Mouse (Mus musculus) lung, embryonic 16.5 days (tissue): ENCODE data around the gene Tor1b. TPM values are rescaled to one million over a fixed set of nuclear protein-coding genes. Genes with fewer than 3 reads are reported as not detected.

Source experiments
- ATAC-seq: fragments of 200-750 bp; cut with Nextera tagmentation; 2 replicates; pipeline ENCODE4 v1.8.0; 2017; ENCODE audit warnings: low read depth, mild to moderate bottlenecking, moderate library complexity
- H3K27ac ChIP-seq: fragments of 300-500 bp; sonication (generic); 2 replicates; pipeline ENCODE4 v1.5.1; 2014; ENCODE audit warnings: mild to moderate bottlenecking, control low read depth, low read length
- H3K27me3 ChIP-seq: fragments of 300-500 bp; sonication (generic); 2 replicates; pipeline ENCODE4 v1.6.1; 2014; ENCODE audit warnings: low read depth, low read length, mixed read lengths; ENCODE audit not compliant: control insufficient read depth, insufficient read depth
- H3K36me3 ChIP-seq: fragments of 300-500 bp; sonication (generic); 2 replicates; pipeline ENCODE4 v1.6.1; 2014; ENCODE audit warnings: low read length; ENCODE audit not compliant: control insufficient read depth, insufficient read depth
- H3K4me1 ChIP-seq: fragments of 300-500 bp; sonication (generic); replicated peaks from 2 replicates; pipeline ENCODE4 v1.6.1; 2014; ENCODE audit warnings: low read length, mixed read lengths; ENCODE audit not compliant: control insufficient read depth, insufficient read depth
- H3K4me2 ChIP-seq: fragments of 300-500 bp; sonication (generic); 2 replicates; pipeline ENCODE4 v1.6.1; 2014; ENCODE audit warnings: low read depth, low read length, control low read depth
- H3K4me3 ChIP-seq: fragments of 300-500 bp; sonication (generic); 2 replicates; pipeline ENCODE4 v1.5.1; 2014; ENCODE audit warnings: mild to moderate bottlenecking, low read length, control low read depth
- H3K9ac ChIP-seq: fragments of 300-500 bp; sonication (generic); 2 replicates; pipeline ENCODE4 v1.6.1; 2014; ENCODE audit warnings: low read length, control low read depth
- H3K9me3 ChIP-seq: fragments of 300-500 bp; sonication (generic); 2 replicates; pipeline ENCODE4 v1.6.1; 2016; ENCODE audit warnings: low read length; ENCODE audit not compliant: control insufficient read depth
- WGBS: fragments of 180-500 bp; shearing (Covaris S2); extraction: QIAGEN DNeasy Blood & Tissue Kit; methylation state at CpG from one replicate; pipeline ENCODE4 v1.1.7; 2014; 5-methylcytosine and 5-hydroxymethylcytosine counted together
- polyA plus RNA-seq: library from polyadenylated mRNA; unstranded; fragments of >200 nt; fragmentation: Nextera tagmentation; extraction: Ambion mirVana; gene quantifications from 2 replicates; pipeline ENCODE4 v1.2.1, GENCODE M21; 2015

Tor1b gene
- polyA plus RNA-seq: 35.0 and 38.4 TPM in 2 replicates

DNA sequence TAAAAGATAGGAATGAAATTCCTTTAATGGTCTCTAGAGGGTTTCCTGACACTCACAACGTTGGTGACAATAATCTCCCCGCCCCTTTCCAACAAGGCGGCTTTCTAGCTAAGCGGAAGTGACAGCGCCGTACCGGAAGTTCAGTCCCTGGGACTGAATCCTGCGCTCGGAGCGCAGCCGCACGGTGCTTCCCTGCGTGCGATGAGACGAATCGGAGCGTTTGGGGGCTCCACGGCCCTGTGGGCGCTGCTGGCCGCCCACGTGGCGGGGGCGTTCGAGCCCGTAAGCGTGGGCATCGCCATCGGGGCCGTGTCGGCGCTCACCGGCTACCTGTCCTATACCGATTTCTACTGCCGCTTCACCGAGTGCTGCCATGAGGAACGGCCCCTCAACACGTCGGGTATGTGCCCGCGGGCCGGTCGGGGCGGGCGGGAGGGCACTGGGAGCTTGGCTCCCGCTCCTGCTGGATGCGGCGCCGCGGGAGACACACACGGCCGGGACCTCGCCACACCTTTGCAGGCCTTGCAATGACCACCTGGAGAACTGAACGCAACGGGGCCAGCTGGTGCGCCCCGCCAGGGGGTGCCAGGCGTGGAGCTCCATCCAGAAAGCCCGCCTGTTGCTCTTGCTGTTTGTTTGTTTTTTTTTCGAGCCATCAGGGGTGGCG, at the start of gene Tor1b:
TSS of gene Tor1b (plus strand) at position 136 of the 667 bp plus-strand sequence.
- H3K4me3 ChIP-seq: peak within 1 kb of the TSS; percentile 87
- H3K9me3 ChIP-seq: no peaks in the 10 kb centered on the region
- WGBS: under 1% methylated on average over 60 of the region's 60 CpGs
- H3K27ac ChIP-seq: peak within 1 kb of the TSS; percentile 89
- peak; percentile 94 for ATAC-seq
- H3K4me1 ChIP-seq: peaks cover 17% of the 10 kb centered on the region
- H3K4me2 ChIP-seq: peak within 1 kb of the TSS; percentile 86
- H3K9ac ChIP-seq: peak within 1 kb of the TSS; percentile 92
- no peaks in the 10 kb centered on the region for H3K27me3 ChIP-seq
- H3K36me3 ChIP-seq: peaks cover 21% of the 10 kb centered on the region

DNA sequence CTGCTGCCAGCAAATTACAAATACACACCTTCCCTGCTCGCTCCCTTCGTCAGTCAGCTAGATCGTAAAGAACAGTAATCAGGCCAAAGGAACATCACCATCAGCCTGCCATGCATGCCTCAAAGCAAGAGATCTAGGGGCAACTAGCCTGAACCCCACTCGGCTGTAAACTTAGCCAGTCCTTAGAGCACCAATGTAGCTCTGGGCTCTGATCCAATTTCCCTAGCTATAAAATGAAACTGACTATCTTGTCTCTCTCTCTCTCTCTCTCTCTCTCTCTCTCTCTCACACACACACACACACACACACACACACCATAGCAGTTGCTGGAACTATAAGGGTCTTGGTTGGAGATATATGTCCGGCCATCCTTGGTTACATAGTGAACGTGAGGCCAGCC, 48.5 kb upstream of the Tor1b start:
- ATAC-seq: no peak
- H3K4me2 ChIP-seq: no peak overlapping the region
- H3K4me3 ChIP-seq: no peak overlapping the region
- H3K27me3 ChIP-seq: peaks cover 2% of the 10 kb centered on the region; the same call in 1 of the 2 replicates
- no peak overlapping the region for H3K27ac ChIP-seq
- WGBS: 56% methylated on average over 6 of the region's 6 CpGs
- H3K9me3 ChIP-seq: no peaks in the 10 kb centered on the region
- no peaks in the 10 kb centered on the region for H3K36me3 ChIP-seq
- H3K4me1 ChIP-seq: peaks cover 18% of the 10 kb centered on the region; the same call in 1 of the 2 replicates
- H3K9ac ChIP-seq: no peak overlapping the region

DNA sequence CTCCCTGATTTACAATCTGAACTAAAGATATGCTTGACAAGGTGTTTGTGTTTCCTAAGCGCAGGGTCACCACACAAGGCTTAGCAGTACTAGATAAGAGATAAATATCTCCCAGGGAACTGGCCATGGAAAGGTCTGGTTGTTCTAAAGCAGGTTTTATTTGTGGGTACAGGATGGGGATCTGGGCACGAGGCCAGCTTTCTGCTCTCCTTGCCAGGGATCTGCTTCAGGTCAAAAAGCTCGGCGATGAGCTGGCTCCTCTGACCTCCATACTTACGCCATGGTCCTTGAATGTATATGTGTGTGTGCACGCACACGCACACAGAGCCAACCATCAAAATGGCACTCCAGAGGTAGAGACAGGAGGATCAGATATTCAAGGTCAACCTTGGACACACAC, 47.8 kb upstream of the Tor1b start:
- Histone ChIP-seq H3K4me1 (peaks cover 16% of the 10 kb centered on the region; the same call in 1 of the 2 replicates), H3K4me2 (no peak overlapping the region), H3K27me3 (peaks cover 2% of the 10 kb centered on the region; the same call in 1 of the 2 replicates), H3K4me3 (no peak overlapping the region), H3K27ac (no peak overlapping the region), H3K36me3 (no peaks in the 10 kb centered on the region), H3K9me3 (no peaks in the 10 kb centered on the region), H3K9ac (no peak overlapping the region)
- WGBS: 49% methylated on average over 7 of the region's 7 CpGs
- no peak for ATAC-seq

DNA sequence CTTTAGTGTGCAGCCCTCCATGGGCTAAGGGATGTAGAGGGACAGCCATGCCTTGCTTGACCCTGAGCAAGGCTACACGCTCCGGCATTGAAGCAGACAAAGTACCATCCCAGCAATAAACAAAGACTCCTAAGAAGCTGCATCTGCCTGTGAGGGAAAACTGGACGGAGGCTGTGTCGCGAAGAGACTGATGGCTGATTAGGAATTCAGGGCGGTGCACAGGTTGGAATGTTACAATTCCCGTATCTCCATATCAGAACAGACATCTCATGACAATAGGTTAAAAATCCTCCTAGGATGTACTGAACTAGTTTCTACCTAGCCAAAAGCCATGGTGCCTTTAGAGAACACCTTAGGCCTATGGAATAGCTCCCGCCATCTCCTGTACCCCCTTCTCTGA, 46.9 kb upstream of the Tor1b start:
- H3K36me3 ChIP-seq: no peaks in the 10 kb centered on the region
- no peak overlapping the region for H3K4me2 ChIP-seq
- no peak for ATAC-seq
- no peak overlapping the region for H3K4me3 ChIP-seq
- H3K27ac ChIP-seq: no peak overlapping the region
- H3K4me1 ChIP-seq: peaks cover 16% of the 10 kb centered on the region; the same call in 1 of the 2 replicates
- H3K9ac ChIP-seq: no peak overlapping the region
- WGBS: 81% methylated on average over 8 of the region's 8 CpGs
- H3K9me3 ChIP-seq: no peaks in the 10 kb centered on the region
- peaks cover 2% of the 10 kb centered on the region; the same call in 1 of the 2 replicates for H3K27me3 ChIP-seq

DNA sequence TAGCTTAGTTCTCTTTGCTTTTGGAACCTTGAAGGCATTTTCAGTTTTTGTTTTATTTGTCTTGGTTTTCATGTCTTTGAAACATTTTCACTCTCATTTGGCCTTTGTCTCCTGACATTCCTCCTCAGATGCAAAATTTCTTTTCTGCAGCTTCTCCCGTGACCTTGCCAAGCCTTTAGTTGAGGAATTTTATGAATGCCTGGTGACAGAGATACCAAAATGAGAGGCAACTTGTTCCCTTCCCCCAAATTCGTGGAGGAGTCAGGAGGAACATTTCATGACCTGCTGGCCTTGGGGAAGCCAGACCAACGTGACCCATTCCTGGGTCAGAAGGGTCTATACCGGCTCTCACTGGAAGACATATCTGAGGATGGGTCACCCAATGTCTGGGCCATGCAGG, 46.1 kb upstream of the Tor1b start:
- Histone ChIP-seq H3K27me3 (peaks cover 2% of the 10 kb centered on the region; the same call in 1 of the 2 replicates), H3K27ac (no peak overlapping the region), H3K9ac (no peak overlapping the region), H3K36me3 (no peaks in the 10 kb centered on the region), H3K4me2 (no peak overlapping the region), H3K4me3 (no peak overlapping the region), H3K4me1 (peaks cover 11% of the 10 kb centered on the region; the same call in 1 of the 2 replicates), H3K9me3 (no peaks in the 10 kb centered on the region)
- 56% methylated on average over 4 of the region's 4 CpGs for WGBS
- no peak for ATAC-seq

DNA sequence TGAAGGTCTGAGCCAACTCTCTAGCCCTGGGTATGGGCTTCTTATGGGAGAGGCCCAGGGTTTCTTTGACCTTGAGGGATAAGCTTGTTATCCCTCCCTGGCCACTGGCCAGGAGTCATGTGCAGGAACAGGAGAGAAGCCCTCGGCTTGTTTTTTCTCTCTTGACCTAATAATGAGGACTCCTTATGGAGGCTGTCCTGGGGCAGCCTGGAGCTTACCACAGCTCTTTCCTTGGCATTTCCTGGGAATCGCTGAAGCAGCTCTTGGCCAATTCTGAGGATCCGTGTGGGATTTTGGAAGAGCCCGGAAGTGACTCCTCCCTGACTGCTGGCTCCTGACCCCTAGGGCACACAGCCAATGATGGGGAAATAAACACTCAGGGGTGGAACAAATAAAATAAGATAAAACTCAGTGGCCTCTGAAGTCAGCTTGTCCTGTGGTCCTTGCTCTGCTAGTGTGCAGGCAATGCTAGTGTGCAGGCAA, 40.4 kb upstream of the Tor1b start:
- Histone ChIP-seq H3K27me3 (no peaks in the 10 kb centered on the region), H3K4me3 (no peak overlapping the region), H3K4me1 (peaks cover 13% of the 10 kb centered on the region), H3K4me2 (no peak overlapping the region), H3K27ac (peak overlapping the region; percentile 84), H3K36me3 (no peaks in the 10 kb centered on the region), H3K9me3 (no peaks in the 10 kb centered on the region), H3K9ac (no peak overlapping the region; the same call in 1 of the 2 replicates)
- 16% methylated on average over 4 of the region's 4 CpGs for WGBS
- peak; percentile 85 for ATAC-seq

DNA sequence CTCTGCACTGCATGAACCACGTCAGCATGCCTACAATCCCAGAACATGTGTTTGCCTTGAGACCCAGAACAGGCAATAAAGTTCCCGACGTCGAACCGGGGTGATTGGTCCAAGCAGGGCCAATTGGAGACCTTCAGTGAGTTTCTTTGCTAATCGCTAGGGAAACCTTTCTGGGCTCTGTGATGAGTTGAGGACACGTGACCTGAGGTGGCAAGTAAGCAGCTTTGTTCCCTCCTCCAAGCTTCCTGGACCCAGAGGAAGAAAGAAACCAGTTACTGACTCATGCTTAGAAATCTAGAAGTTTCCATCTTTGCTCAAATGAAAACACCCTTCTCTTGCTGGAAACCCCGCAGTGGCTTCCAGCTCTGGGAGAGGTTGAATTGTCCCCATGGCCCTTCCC, 39.7 kb upstream of the Tor1b start:
- 78% methylated on average over 8 of the region's 8 CpGs for WGBS
- H3K4me2 ChIP-seq: no peak overlapping the region
- peaks cover 14% of the 10 kb centered on the region for H3K4me1 ChIP-seq
- no peaks in the 10 kb centered on the region for H3K36me3 ChIP-seq
- H3K9ac ChIP-seq: no peak overlapping the region
- no peaks in the 10 kb centered on the region for H3K9me3 ChIP-seq
- peak overlapping the region; percentile 84 for H3K27ac ChIP-seq
- no peaks in the 10 kb centered on the region for H3K27me3 ChIP-seq
- H3K4me3 ChIP-seq: no peak overlapping the region
- ATAC-seq: no peak

DNA sequence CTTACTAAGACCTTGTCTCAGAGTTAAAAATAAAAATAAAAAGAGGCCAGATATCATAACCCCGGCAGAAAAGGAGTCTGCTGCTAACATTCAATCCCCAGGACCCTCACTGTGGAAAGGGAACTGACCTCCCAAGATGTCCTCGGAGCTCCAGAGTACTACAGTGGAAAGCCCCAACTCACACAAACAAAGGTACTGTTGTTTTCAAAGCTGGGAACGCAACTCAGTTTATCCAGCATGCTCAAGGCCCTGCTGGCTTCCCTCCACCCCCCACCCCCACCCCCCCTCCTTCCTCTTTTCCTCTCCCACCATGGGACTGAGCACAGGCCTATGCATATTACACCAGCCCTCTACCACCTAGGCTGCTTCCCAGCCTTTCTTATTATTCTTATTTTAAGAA, 37.9 kb upstream of the Tor1b start:
- Histone ChIP-seq H3K36me3 (no peaks in the 10 kb centered on the region), H3K4me1 (peaks cover 29% of the 10 kb centered on the region), H3K9me3 (no peaks in the 10 kb centered on the region), H3K4me3 (no peak overlapping the region), H3K4me2 (no peak overlapping the region), H3K9ac (no peak overlapping the region), H3K27me3 (no peaks in the 10 kb centered on the region), H3K27ac (no peak overlapping the region)
- WGBS: 51% methylated on average over 3 of the region's 3 CpGs
- no peak for ATAC-seq

DNA sequence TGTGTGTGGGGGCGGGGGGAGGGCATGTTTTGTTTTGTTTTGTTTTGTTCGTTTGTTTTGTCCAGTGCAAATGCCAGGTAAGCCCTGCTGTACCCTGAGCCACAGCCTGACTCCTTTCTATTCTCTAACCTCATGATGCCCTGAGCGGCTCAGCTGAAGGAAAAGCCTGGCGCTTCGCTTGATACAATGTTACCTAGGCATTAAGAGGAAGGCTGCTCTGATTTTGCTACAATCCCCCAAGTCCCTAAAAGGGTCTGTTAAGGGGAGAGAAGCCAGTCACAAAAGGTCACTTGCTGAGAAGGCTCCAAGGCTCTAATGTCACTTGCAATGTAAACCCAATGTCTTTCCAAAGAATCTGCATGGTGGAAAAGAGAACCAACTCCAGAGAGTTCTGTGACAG, 37.4 kb upstream of the Tor1b start:
- Histone ChIP-seq H3K27me3 (no peaks in the 10 kb centered on the region), H3K4me1 (peaks cover 33% of the 10 kb centered on the region)
- no peak for ATAC-seq

More for the DNA sequence above, 37.4 kb upstream of the Tor1b start:
- 81% methylated on average over 5 of the region's 5 CpGs for WGBS
- Histone ChIP-seq H3K9ac (no peak overlapping the region), H3K36me3 (no peaks in the 10 kb centered on the region), H3K4me3 (no peak overlapping the region), H3K4me2 (no peak overlapping the region), H3K27ac (no peak overlapping the region), H3K9me3 (no peaks in the 10 kb centered on the region)
